Mouse (Mus musculus) c-Kit-negative CD71-positive TER-119-positive erythroid progenitor cells, embryonic 14.5 days (primary cell): ENCODE measurements around the gene Traf2.
"Not testable (repeated sequence)": the region's sequence is repeated elsewhere in the genome, so short reads cannot be mapped to it uniquely, and the experiment has no call there.

ENCODE experiments used
- DNase-seq: peaks from one replicate; pipeline ENCODE4 v3.0.0-alpha.2; 2013; ENCODE audit warnings: low read depth, low spot score

Gene Traf2

GRCm38 (mm10) chr2:25575432-25576027, 28.8 kb upstream of the Traf2 start:
- no peak for DNase-seq

- peak; percentile 84 for DNase-seq
Measured at GRCm38 (mm10) chr2:25574579-25575431, 28.1 kb upstream of the Traf2 start, which contains the start of the genes Mamdc4 and Phpt1. TSS of gene Mamdc4 (minus strand) at chr2:25574845. TSS of gene Phpt1 (minus strand) at chr2:25575224.

- DNase-seq: no peak
Measured at GRCm38 (mm10) chr2:25574136-25574535, 27.4 kb upstream of the Traf2 start.

- DNase-seq: no peak
Measured at GRCm38 (mm10) chr2:25573068-25573467, 26.3 kb upstream of the Traf2 start.

- no peak for DNase-seq
Measured at GRCm38 (mm10) chr2:25571221-25571620, 24.5 kb upstream of the Traf2 start.

GRCm38 (mm10) chr2:25569323-25569722, 22.6 kb upstream of the Traf2 start:
- DNase-seq: no peak

GRCm38 (mm10) chr2:25568473-25569019, 21.8 kb upstream of the Traf2 start:
- no peak for DNase-seq

GRCm38 (mm10) chr2:25566558-25566957, 19.8 kb upstream of the Traf2 start:
- no peak for DNase-seq

- no peak for DNase-seq
Measured at GRCm38 (mm10) chr2:25565741-25566140, 19.0 kb upstream of the Traf2 start.

- DNase-seq: no peak
Measured at GRCm38 (mm10) chr2:25561946-25562345, 15.2 kb upstream of the Traf2 start.

- no peak for DNase-seq
Measured at GRCm38 (mm10) chr2:25560551-25560950, 13.8 kb upstream of the Traf2 start.

GRCm38 (mm10) chr2:25558774-25559173, 12.0 kb upstream of the Traf2 start:
- no peak for DNase-seq

GRCm38 (mm10) chr2:25557964-25558360, 11.2 kb upstream of the Traf2 start:
- DNase-seq: no peak

GRCm38 (mm10) chr2:25557221-25557963, 10.7 kb upstream of the Traf2 start, which contains the start of gene Edf1:
TSS of gene Edf1 (plus strand) at chr2:25557847.
- DNase-seq: peak; percentile 86

GRCm38 (mm10) chr2:25556296-25556695, 9.6 kb upstream of the Traf2 start:
- DNase-seq: no peak

- DNase-seq: not testable (repeated sequence)
Measured at GRCm38 (mm10) chr2:25555479-25555878, 8.7 kb upstream of the Traf2 start.

GRCm38 (mm10) chr2:25553171-25553786, 6.5 kb upstream of the Traf2 start:
- not testable (repeated sequence) for DNase-seq

GRCm38 (mm10) chr2:25551186-25551585, 4.4 kb upstream of the Traf2 start:
- no peak for DNase-seq

GRCm38 (mm10) chr2:25549021-25549991, 2.6 kb upstream of the Traf2 start:
- no peak for DNase-seq
